Mouse (Mus musculus): ENCODE results near the gene Fibp. TPM values are rescaled to one million over a fixed set of nuclear protein-coding genes. Genes with fewer than 3 reads are reported as not detected.

Gene Fibp
- 98.0 and 111 TPM in 2 replicates for polyA plus RNA-seq (2016; fragmentation: Nextera tagmentation; extraction: Ambion mirVana)

- under 1% methylated on average over 32 of the region's 32 CpGs for whole genome bisulfite sequencing
- DNase-seq (ENCODE audit: low spot score), result peak; percentile 93
- Histone ChIP-seq H3K4me3 (peak within 1 kb of the TSS; percentile 73), H3K4me1 (peaks cover 54% of the 10 kb centered on the region), H3K36me3 (peaks cover 36% of the 10 kb centered on the region), H3K27ac (replicated peaks) (peak within 1 kb of the TSS; percentile 83), H3K9me3 (replicated peaks) (no peaks in the 10 kb centered on the region), H3K27me3 (ENCODE audit: low read depth, poor library complexity, severe bottlenecking) (peaks cover 22% of the 10 kb centered on the region)
Observed at GRCm38 (mm10) chr19:5460465-5460911, at the start of gene Fibp. Gene Fibp, plus strand, starts transcription at chr19:5460615.

DNA sequence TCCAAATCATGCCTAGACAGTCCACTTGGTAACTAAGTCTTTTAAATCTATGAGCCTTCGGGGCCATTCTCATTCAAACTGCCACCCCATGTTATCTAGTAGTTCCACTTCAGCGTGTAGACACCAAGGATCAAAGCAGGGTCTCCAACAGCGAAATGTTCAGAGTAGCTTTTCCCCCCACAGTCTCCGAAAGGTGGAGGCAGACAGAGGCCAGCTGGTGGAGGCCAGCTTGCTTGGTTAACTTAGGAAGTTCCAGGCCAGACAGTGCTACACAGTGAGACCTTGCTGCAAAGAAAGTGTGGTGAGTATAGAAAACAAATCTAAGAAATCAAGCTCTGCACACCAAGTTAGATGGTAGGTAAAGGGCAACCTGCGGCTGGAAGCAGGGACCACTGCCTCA is 49.8 kb upstream of the Fibp start:
- Histone ChIP-seq H3K4me1 (peaks cover 20% of the 10 kb centered on the region), H3K9me3 (replicated peaks) (no peaks in the 10 kb centered on the region), H3K27me3 (ENCODE audit: low read depth, poor library complexity, severe bottlenecking) (no peaks in the 10 kb centered on the region), H3K4me3 (no peak overlapping the region), H3K36me3 (0 out of 2 replicates have a peak, but pooled peaks cover 4% of the 10 kb centered on the region), H3K27ac (replicated peaks) (no peak overlapping the region)
- WGBS, result 87% methylated on average over 5 of the region's 5 CpGs
- no peak for DNase-seq (ENCODE audit: low spot score)

GRCm38 (mm10) chr19:5411961-5412360 is 48.5 kb upstream of the Fibp start:
- Histone ChIP-seq H3K27ac (replicated peaks) (no peak overlapping the region), H3K4me3 (no peak overlapping the region), H3K9me3 (replicated peaks) (no peaks in the 10 kb centered on the region), H3K27me3 (ENCODE audit: low read depth, poor library complexity, severe bottlenecking) (no peaks in the 10 kb centered on the region), H3K36me3 (0 out of 2 replicates have a peak, but pooled peaks cover 4% of the 10 kb centered on the region), H3K4me1 (peaks cover 14% of the 10 kb centered on the region)
- no peak for DNase-seq (ENCODE audit: low spot score)
- 79% methylated on average over 5 of the region's 5 CpGs for whole genome bisulfite sequencing

DNA sequence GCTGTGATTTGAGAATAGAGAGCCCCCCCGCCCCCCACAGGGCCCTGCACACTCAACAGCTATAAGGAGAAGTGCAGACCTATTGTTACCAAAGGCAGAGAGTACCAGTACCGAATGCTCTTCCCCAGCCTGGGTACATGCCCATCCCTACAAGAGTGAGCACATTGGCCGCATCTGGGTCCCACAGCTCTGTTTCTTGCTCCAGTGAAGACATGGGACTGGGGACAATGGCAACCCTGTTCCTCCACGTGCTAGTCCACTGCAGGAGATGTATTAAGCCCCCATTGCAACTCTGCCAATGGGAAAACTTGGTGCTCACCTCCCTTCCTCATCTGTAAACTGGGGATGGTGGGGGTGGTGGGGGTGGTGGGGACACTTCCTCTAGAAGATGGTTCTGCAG is 46.6 kb upstream of the Fibp start:
- WGBS, result 83% methylated on average over 4 of the region's 4 CpGs
- Histone ChIP-seq H3K4me3 (no peak overlapping the region), H3K9me3 (replicated peaks) (no peaks in the 10 kb centered on the region)

GRCm38 (mm10) chr19:5414534-5414957 is 45.9 kb upstream of the Fibp start:
- no peak overlapping the region for H3K4me3 ChIP-seq
- no peaks in the 10 kb centered on the region for H3K9me3 ChIP-seq (replicated peaks)
- peaks cover 4% of the 10 kb centered on the region; the same call in 1 of the 2 replicates for H3K4me1 ChIP-seq
- H3K36me3 ChIP-seq, result peaks cover 7% of the 10 kb centered on the region; the same call in 1 of the 2 replicates
- no peaks in the 10 kb centered on the region for H3K27me3 ChIP-seq (ENCODE audit: low read depth, poor library complexity, severe bottlenecking)
- DNase-seq (ENCODE audit: low spot score), result no peak
- no peak overlapping the region for H3K27ac ChIP-seq (replicated peaks)
- WGBS, result 72% methylated on average over 2 of the region's 2 CpGs

More for the DNA sequence above, 46.6 kb upstream of the Fibp start:
- Histone ChIP-seq H3K36me3 (0 out of 2 replicates have a peak, but pooled peaks cover 8% of the 10 kb centered on the region), H3K27ac (replicated peaks) (no peak overlapping the region), H3K4me1 (peaks cover 4% of the 10 kb centered on the region; the same call in 1 of the 2 replicates), H3K27me3 (ENCODE audit: low read depth, poor library complexity, severe bottlenecking) (no peaks in the 10 kb centered on the region)
- no peak for DNase-seq (ENCODE audit: low spot score)

DNA sequence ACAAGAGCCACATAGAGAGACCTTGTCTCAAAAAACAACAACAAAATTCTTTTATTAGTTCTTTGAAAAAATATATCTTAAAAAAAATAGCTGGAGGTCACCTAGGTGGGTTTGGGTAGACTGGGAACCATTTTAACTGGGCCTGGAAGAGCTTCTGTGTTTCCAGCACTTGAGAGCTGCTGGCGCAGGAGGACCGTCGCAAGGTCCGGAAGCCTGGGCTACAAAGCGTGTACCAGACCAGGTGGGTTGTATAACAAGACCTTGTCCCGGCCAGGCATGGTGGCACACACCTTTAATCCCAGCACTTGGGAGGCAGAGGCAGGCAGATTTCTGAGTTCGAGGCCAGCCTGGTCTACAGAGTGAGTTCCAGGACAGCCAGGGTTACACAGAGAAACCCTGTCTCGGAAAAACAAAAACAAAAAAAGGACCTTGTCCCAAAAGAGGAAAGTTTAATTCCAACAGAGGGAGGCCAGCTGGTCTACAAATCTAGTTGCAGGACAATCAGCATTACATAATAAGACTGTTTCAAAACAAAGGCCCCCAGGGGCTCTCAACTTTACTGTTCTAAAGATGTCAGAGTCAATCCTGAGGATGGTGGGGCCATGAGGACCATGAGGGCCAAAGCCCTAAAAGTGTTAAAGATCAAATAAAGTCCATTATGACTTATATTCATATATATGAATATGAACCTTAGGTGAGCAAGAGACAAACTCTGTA is 41.5 kb upstream of the Fibp start:
- WGBS, result 90% methylated on average over 8 of the region's 8 CpGs
- peaks cover 46% of the 10 kb centered on the region for H3K36me3 ChIP-seq

GRCm38 (mm10) chr19:5419630-5420029 is 40.8 kb upstream of the Fibp start:
- Histone ChIP-seq H3K27ac (replicated peaks) (no peak overlapping the region), H3K4me1 (peaks cover 21% of the 10 kb centered on the region), H3K4me3 (no peak overlapping the region), H3K27me3 (ENCODE audit: low read depth, poor library complexity, severe bottlenecking) (no peaks in the 10 kb centered on the region), H3K9me3 (replicated peaks) (no peaks in the 10 kb centered on the region), H3K36me3 (peaks cover 46% of the 10 kb centered on the region)
- 93% methylated on average over 9 of the region's 9 CpGs for WGBS
- DNase-seq (ENCODE audit: low spot score), result no peak

More for the DNA sequence above, 41.5 kb upstream of the Fibp start:
- Histone ChIP-seq H3K4me3 (no peak overlapping the region), H3K27ac (replicated peaks) (no peak overlapping the region), H3K9me3 (replicated peaks) (no peaks in the 10 kb centered on the region), H3K27me3 (ENCODE audit: low read depth, poor library complexity, severe bottlenecking) (no peaks in the 10 kb centered on the region), H3K4me1 (peaks cover 17% of the 10 kb centered on the region)
- DNase-seq (ENCODE audit: low spot score), result no peak

- Histone ChIP-seq H3K4me1 (peaks cover 22% of the 10 kb centered on the region), H3K36me3 (peaks cover 46% of the 10 kb centered on the region), H3K9me3 (replicated peaks) (no peaks in the 10 kb centered on the region), H3K4me3 (no peak overlapping the region; the same call in 1 of the 2 replicates), H3K27ac (replicated peaks) (no peak overlapping the region), H3K27me3 (ENCODE audit: low read depth, poor library complexity, severe bottlenecking) (no peaks in the 10 kb centered on the region)
- WGBS, result 96% methylated on average over 6 of the region's 6 CpGs
- no peak for DNase-seq (ENCODE audit: low spot score)
Observed at GRCm38 (mm10) chr19:5420579-5420978, 39.8 kb upstream of the Fibp start.

GRCm38 (mm10) chr19:5421784-5422183 is 38.6 kb upstream of the Fibp start:
- Histone ChIP-seq H3K4me3 (no peak overlapping the region), H3K27ac (replicated peaks) (no peak overlapping the region), H3K4me1 (peaks cover 35% of the 10 kb centered on the region), H3K27me3 (ENCODE audit: low read depth, poor library complexity, severe bottlenecking) (no peaks in the 10 kb centered on the region), H3K36me3 (peaks cover 56% of the 10 kb centered on the region), H3K9me3 (replicated peaks) (no peaks in the 10 kb centered on the region)
- no peak for DNase-seq (ENCODE audit: low spot score)
- 91% methylated on average over 5 of the region's 5 CpGs for WGBS

DNA sequence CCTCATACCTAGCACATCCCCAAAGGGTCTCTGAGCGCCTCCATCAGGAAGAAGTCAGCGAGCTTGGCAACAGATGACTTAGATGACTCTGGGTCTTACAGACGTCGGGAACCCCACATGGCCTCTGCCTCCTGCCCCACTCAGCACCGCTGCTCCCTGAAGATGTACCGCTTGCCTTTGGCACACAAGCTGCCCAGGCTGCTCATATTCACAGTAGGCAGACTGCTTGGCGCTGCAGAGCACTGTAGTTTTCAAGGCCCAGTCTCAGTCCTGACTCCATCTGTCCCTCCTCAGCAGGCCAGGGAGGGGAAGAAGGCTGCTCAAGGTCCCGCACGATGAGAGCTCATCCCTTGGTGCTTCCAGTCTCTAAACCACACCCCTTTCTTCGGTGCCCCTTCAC is 38.1 kb upstream of the Fibp start:
- no peak for DNase-seq (ENCODE audit: low spot score)
- no peaks in the 10 kb centered on the region for H3K27me3 ChIP-seq (ENCODE audit: low read depth, poor library complexity, severe bottlenecking)
- H3K9me3 ChIP-seq (replicated peaks), result no peaks in the 10 kb centered on the region
- H3K4me3 ChIP-seq, result no peak overlapping the region
- peaks cover 60% of the 10 kb centered on the region for H3K36me3 ChIP-seq
- WGBS, result 88% methylated on average over 10 of the region's 10 CpGs
- peaks cover 39% of the 10 kb centered on the region for H3K4me1 ChIP-seq
- H3K27ac ChIP-seq (replicated peaks), result no peak overlapping the region

- H3K27me3 ChIP-seq (ENCODE audit: low read depth, poor library complexity, severe bottlenecking), result no peaks in the 10 kb centered on the region
- H3K4me3 ChIP-seq, result peak overlapping the region; percentile 89
- DNase-seq (ENCODE audit: low spot score), result no peak
- peak overlapping the region; percentile 97; the same call in 1 of the 2 replicates for H3K27ac ChIP-seq (replicated peaks)
- no peaks in the 10 kb centered on the region for H3K9me3 ChIP-seq (replicated peaks)
- peaks cover 65% of the 10 kb centered on the region for H3K36me3 ChIP-seq
- WGBS, result 70% methylated on average over 9 of the region's 9 CpGs
- H3K4me1 ChIP-seq, result peaks cover 39% of the 10 kb centered on the region
Observed at GRCm38 (mm10) chr19:5422895-5423443, 37.4 kb upstream of the Fibp start.

GRCm38 (mm10) chr19:5423561-5423960 is 36.9 kb upstream of the Fibp start:
- Histone ChIP-seq H3K27me3 (ENCODE audit: low read depth, poor library complexity, severe bottlenecking) (no peaks in the 10 kb centered on the region), H3K4me3 (peak overlapping the region; percentile 89), H3K4me1 (peaks cover 39% of the 10 kb centered on the region), H3K36me3 (peaks cover 60% of the 10 kb centered on the region), H3K9me3 (replicated peaks) (no peaks in the 10 kb centered on the region), H3K27ac (replicated peaks) (peak overlapping the region; percentile 97)
- DNase-seq (ENCODE audit: low spot score), result no peak
- WGBS, result 73% methylated on average over 12 of the region's 12 CpGs
